Mouse (Mus musculus) stomach, postnatal 0 days (tissue): ENCODE results near the gene Arhgap17.

ENCODE experiments used
- CTCF ChIP-seq: IDR thresholded peaks from 2 replicates; pipeline ENCODE4 v1.5.1; 2016; ENCODE audit warnings: antibody characterized with exemption, low read depth, mild to moderate bottlenecking, moderate library complexity
- EP300 ChIP-seq: optimal IDR thresholded peaks from 2 replicates; pipeline ENCODE3; 2016; ENCODE audit warnings: antibody characterized with exemption

- TF ChIP-seq CTCF: no peak
- no peak for TF ChIP-seq EP300
Observed at GRCm38 (mm10) chr7:123417661-123418060, 47.9 kb upstream of the Arhgap17 start.
